Mouse (Mus musculus): ENCODE measurements around the gene Urgcp. TPM values are rescaled to one million over a fixed set of nuclear protein-coding genes. Genes with fewer than 3 reads are reported as not detected.

Gene Urgcp
- polyA plus RNA-seq, 1 experiment from 2014 or later: 7.1 TPM

DNA sequence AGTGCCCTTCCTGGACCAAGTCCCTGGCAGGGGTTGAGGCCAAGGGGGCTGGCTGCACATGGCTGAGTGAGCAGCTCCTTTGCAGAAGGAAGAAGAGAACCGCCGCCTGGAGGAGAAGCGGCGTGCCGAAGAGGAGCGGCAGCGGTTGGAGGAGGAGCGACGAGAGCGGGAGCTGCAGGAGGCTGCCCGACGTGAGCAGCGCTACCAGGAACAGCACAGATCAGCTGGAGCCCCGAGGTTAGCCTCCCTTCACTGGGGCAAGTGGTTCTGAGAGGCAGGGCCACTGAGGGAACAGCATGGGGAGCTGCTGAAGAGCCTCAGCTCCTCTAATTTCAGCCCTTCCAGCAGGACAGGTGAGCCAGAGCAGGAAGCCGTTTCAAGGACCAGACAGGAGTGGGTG, 34.8 kb upstream of the Urgcp start:
- H3K4me2 ChIP-seq (ENCODE audit: low read depth, low read length): no peak overlapping the region
- DNase-seq (no peak), ATAC-seq (no peak)
- H3K4me3 ChIP-seq (ENCODE audit: low read depth, low read length): no peak overlapping the region
- H3K4me1 ChIP-seq (ENCODE audit: insufficient read depth): no peaks in the 10 kb centered on the region; the same call in 1 of the 2 replicates
- H3K9ac ChIP-seq (replicated peaks): no peak overlapping the region
- TF ChIP-seq CTCF (IDR thresholded peaks at IDR 0.05; ENCODE audit: low read depth) (no peak), EP300 (IDR thresholded peaks at IDR 0.05; ENCODE audit: low read depth) (no peak)
- no peaks in the 10 kb centered on the region for H3K9me3 ChIP-seq (ENCODE audit: low read length)
- H3K27me3 ChIP-seq (ENCODE audit: insufficient read depth, low read length): no peaks in the 10 kb centered on the region
- H3K27ac ChIP-seq (ENCODE audit: low read depth): no peak overlapping the region
- 89% methylated on average over 15 of the region's 15 CpGs for WGBS (ENCODE audit: insufficient replicate concordance)
- H3K36me3 ChIP-seq (replicated peaks; ENCODE audit: insufficient read depth, low read length): peaks cover 85% of the 10 kb centered on the region

DNA sequence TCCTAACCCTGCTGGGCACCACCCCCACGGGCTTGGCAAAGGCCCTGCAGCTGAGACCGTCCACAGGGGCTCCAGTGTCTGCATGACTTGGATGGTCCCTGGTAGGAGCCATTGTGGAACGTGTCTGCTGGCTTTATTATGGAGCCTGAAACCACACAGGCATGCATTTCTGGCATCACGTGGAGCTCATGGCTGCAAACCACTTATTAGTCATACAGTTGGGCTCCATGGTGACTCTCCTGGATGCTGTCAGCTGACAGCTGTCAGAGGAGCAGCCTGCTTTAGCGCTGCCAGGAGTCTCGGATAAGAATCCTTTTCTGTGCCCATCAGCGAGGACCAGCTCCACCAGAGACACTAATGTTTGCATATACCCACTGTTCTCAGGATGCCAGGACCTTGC, 33.5 kb upstream of the Urgcp start:
- Histone ChIP-seq H3K4me3 (ENCODE audit: low read depth, low read length) (no peak overlapping the region), H3K27ac (ENCODE audit: low read depth) (no peak overlapping the region), H3K36me3 (replicated peaks; ENCODE audit: insufficient read depth, low read length) (peaks cover 85% of the 10 kb centered on the region), H3K4me2 (ENCODE audit: low read depth, low read length) (no peak overlapping the region), H3K27me3 (ENCODE audit: insufficient read depth, low read length) (no peaks in the 10 kb centered on the region), H3K9ac (replicated peaks) (no peak overlapping the region), H3K9me3 (ENCODE audit: low read length) (no peaks in the 10 kb centered on the region), H3K4me1 (ENCODE audit: insufficient read depth) (peaks cover 3% of the 10 kb centered on the region; the same call in 1 of the 2 replicates)
- DNase-seq (no peak), ATAC-seq (no peak)
- WGBS (ENCODE audit: insufficient replicate concordance): 85% methylated on average over 7 of the region's 7 CpGs
- no peak for TF ChIP-seq CTCF (IDR thresholded peaks at IDR 0.05; ENCODE audit: low read depth)
- TF ChIP-seq EP300 (IDR thresholded peaks at IDR 0.05; ENCODE audit: low read depth): no peak

GRCm38 (mm10) chr11:5795290-5795689, 33.1 kb upstream of the Urgcp start:
- peaks cover 3% of the 10 kb centered on the region; the same call in 1 of the 2 replicates for H3K4me1 ChIP-seq (ENCODE audit: insufficient read depth)
- H3K27me3 ChIP-seq (ENCODE audit: insufficient read depth, low read length): no peaks in the 10 kb centered on the region
- WGBS (ENCODE audit: insufficient replicate concordance): 84% methylated on average over 9 of the region's 9 CpGs
- no peak overlapping the region for H3K9ac ChIP-seq (replicated peaks)
- H3K27ac ChIP-seq (ENCODE audit: low read depth): no peak overlapping the region
- H3K36me3 ChIP-seq (replicated peaks; ENCODE audit: insufficient read depth, low read length): peaks cover 81% of the 10 kb centered on the region
- TF ChIP-seq CTCF (IDR thresholded peaks at IDR 0.05; ENCODE audit: low read depth) (no peak), EP300 (IDR thresholded peaks at IDR 0.05; ENCODE audit: low read depth) (no peak)
- no peak overlapping the region for H3K4me3 ChIP-seq (ENCODE audit: low read depth, low read length)
- H3K4me2 ChIP-seq (ENCODE audit: low read depth, low read length): no peak overlapping the region
- H3K9me3 ChIP-seq (ENCODE audit: low read length): no peaks in the 10 kb centered on the region
- no peak for ATAC-seq
- no peak for DNase-seq

DNA sequence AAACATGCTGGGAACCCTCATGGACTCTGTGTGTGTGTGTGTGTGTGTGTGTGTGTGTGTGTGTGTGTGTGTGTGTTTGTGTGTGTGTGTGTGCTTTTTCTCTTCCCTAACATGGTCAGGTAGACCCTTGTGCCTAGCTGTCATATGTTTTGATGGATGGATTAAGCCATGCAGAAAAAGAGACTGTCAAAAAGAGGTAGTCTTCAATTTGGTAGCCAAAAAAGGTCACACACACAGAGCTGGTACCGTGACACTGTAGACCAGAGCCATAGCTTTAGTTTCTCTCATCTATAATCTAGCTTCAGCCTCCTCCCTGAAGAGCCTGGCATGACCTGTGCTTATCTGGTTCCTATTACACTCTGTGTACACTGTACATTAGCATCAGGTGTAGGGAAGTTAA, 28.3 kb upstream of the Urgcp start:
- Histone ChIP-seq H3K36me3 (replicated peaks; ENCODE audit: insufficient read depth, low read length) (peaks cover 37% of the 10 kb centered on the region), H3K4me1 (ENCODE audit: insufficient read depth) (peaks cover 23% of the 10 kb centered on the region), H3K27ac (ENCODE audit: low read depth) (peak overlapping the region; percentile 97), H3K27me3 (ENCODE audit: insufficient read depth, low read length) (no peaks in the 10 kb centered on the region), H3K4me2 (ENCODE audit: low read depth, low read length) (peak overlapping the region; percentile 35), H3K9ac (replicated peaks) (no peak overlapping the region), H3K4me3 (ENCODE audit: low read depth, low read length) (no peak overlapping the region), H3K9me3 (ENCODE audit: low read length) (no peaks in the 10 kb centered on the region)
- TF ChIP-seq EP300 (IDR thresholded peaks at IDR 0.05; ENCODE audit: low read depth) (no peak), CTCF (IDR thresholded peaks at IDR 0.05; ENCODE audit: low read depth) (no peak)
- DNase-seq: no peak
- 80% methylated on average over 1 of the region's 1 CpGs for WGBS (ENCODE audit: insufficient replicate concordance)
- no peak for ATAC-seq

GRCm38 (mm10) chr11:5789754-5790333, 27.7 kb upstream of the Urgcp start:
- H3K27me3 ChIP-seq (ENCODE audit: insufficient read depth, low read length): no peaks in the 10 kb centered on the region
- peaks cover 23% of the 10 kb centered on the region for H3K4me1 ChIP-seq (ENCODE audit: insufficient read depth)
- peak overlapping the region; percentile 97 for H3K27ac ChIP-seq (ENCODE audit: low read depth)
- TF ChIP-seq EP300 (IDR thresholded peaks at IDR 0.05; ENCODE audit: low read depth) (no peak), CTCF (IDR thresholded peaks at IDR 0.05; ENCODE audit: low read depth) (no peak)
- DNase-seq (no peak), ATAC-seq (no peak)
- peak overlapping the region; percentile 84 for H3K4me2 ChIP-seq (ENCODE audit: low read depth, low read length)
- no peaks in the 10 kb centered on the region for H3K9me3 ChIP-seq (ENCODE audit: low read length)
- WGBS (ENCODE audit: insufficient replicate concordance): 29% methylated on average over 3 of the region's 3 CpGs
- H3K4me3 ChIP-seq (ENCODE audit: low read depth, low read length): peak overlapping the region; percentile 75
- H3K9ac ChIP-seq (replicated peaks): no peak overlapping the region; the same call in 1 of the 2 replicates
- H3K36me3 ChIP-seq (replicated peaks; ENCODE audit: insufficient read depth, low read length): peaks cover 31% of the 10 kb centered on the region

- DNase-seq (no peak), ATAC-seq (peak; percentile 22; the same call in 1 of the 2 replicates)
- peak overlapping the region; percentile 84 for H3K4me2 ChIP-seq (ENCODE audit: low read depth, low read length)
- peaks cover 23% of the 10 kb centered on the region for H3K4me1 ChIP-seq (ENCODE audit: insufficient read depth)
- 28% methylated on average over 6 of the region's 6 CpGs for WGBS (ENCODE audit: insufficient replicate concordance)
- H3K4me3 ChIP-seq (ENCODE audit: low read depth, low read length): peak overlapping the region; percentile 75
- H3K9ac ChIP-seq (replicated peaks): peak overlapping the region; percentile 83
- peak overlapping the region; percentile 97 for H3K27ac ChIP-seq (ENCODE audit: low read depth)
- no peaks in the 10 kb centered on the region for H3K27me3 ChIP-seq (ENCODE audit: insufficient read depth, low read length)
- H3K9me3 ChIP-seq (ENCODE audit: low read length): no peaks in the 10 kb centered on the region
- H3K36me3 ChIP-seq (replicated peaks; ENCODE audit: insufficient read depth, low read length): peaks cover 25% of the 10 kb centered on the region
- no peak for TF ChIP-seq EP300 (IDR thresholded peaks at IDR 0.05; ENCODE audit: low read depth)
- peak; percentile 59 for TF ChIP-seq CTCF (IDR thresholded peaks at IDR 0.05; ENCODE audit: low read depth)
These were observed 27.0 kb upstream of the Urgcp start for GRCm38 (mm10) chr11:5789071-5789753.
